Mouse (Mus musculus) adrenal gland, postnatal 25 days (tissue): Measurements from ENCODE around the gene Fam129a. TPM values are rescaled to one million over a fixed set of nuclear protein-coding genes. Genes with fewer than 3 reads are reported as not detected.

ENCODE experiments used
- DNase-seq: peaks from one replicate; pipeline ENCODE4 v3.0.0; 2021; ENCODE audit warnings: mixed read lengths
- total RNA-seq: library from RNA; stranded (reverse); gene quantifications from 2 replicates; pipeline ENCODE4 v1.2.3, GENCODE M21; 2021

Gene Fam129a
- total RNA-seq, 1 experiment from 2014 or later, result 93.9 TPM

- DNase-seq, result no peak
Measured at GRCm38 (mm10) chr1:151626631-151627030, 55.6 kb downstream of the Fam129a start.

- DNase-seq, result no peak
Measured at GRCm38 (mm10) chr1:151627141-151627540, 56.2 kb downstream of the Fam129a start.

GRCm38 (mm10) chr1:151629591-151630250 is 58.7 kb downstream of the Fam129a start:
- no peak for DNase-seq

GRCm38 (mm10) chr1:151630251-151630628 is 59.3 kb downstream of the Fam129a start:
- DNase-seq, result no peak

- DNase-seq, result no peak
Measured at GRCm38 (mm10) chr1:151631061-151631460, 60.1 kb downstream of the Fam129a start.

- DNase-seq, result no peak
Measured at GRCm38 (mm10) chr1:151631703-151632294, 60.8 kb downstream of the Fam129a start.

GRCm38 (mm10) chr1:151632567-151633356 is 61.8 kb downstream of the Fam129a start:
- no peak for DNase-seq

GRCm38 (mm10) chr1:151636637-151637036 is 65.7 kb downstream of the Fam129a start:
- DNase-seq, result no peak

GRCm38 (mm10) chr1:151637351-151637922 is 66.5 kb downstream of the Fam129a start:
- DNase-seq, result no peak

- no peak for DNase-seq
Measured at GRCm38 (mm10) chr1:151638357-151638756, 67.4 kb downstream of the Fam129a start.

GRCm38 (mm10) chr1:151638770-151639169 is 67.8 kb downstream of the Fam129a start:
- DNase-seq, result no peak

GRCm38 (mm10) chr1:151646380-151646779 is 75.4 kb downstream of the Fam129a start:
- no peak for DNase-seq

- no peak for DNase-seq
Measured at GRCm38 (mm10) chr1:151648099-151648498, 77.1 kb downstream of the Fam129a start.

GRCm38 (mm10) chr1:151657042-151657605 is 86.1 kb downstream of the Fam129a start:
- no peak for DNase-seq

- no peak for DNase-seq
Measured at GRCm38 (mm10) chr1:151658291-151658830, 87.4 kb downstream of the Fam129a start.

GRCm38 (mm10) chr1:151659636-151660035 is 88.7 kb downstream of the Fam129a start:
- no peak for DNase-seq

GRCm38 (mm10) chr1:151660251-151660650 is 89.3 kb downstream of the Fam129a start:
- no peak for DNase-seq

- DNase-seq, result no peak
Measured at GRCm38 (mm10) chr1:151660883-151661282, 89.9 kb downstream of the Fam129a start.

- DNase-seq, result no peak
Measured at GRCm38 (mm10) chr1:151661684-151662439, 90.9 kb downstream of the Fam129a start.

- peak; percentile 24 for DNase-seq
Measured at GRCm38 (mm10) chr1:151662958-151663357, 92.0 kb downstream of the Fam129a start.

GRCm38 (mm10) chr1:151664384-151664783 is 93.4 kb downstream of the Fam129a start:
- no peak for DNase-seq
